Mouse (Mus musculus) large intestine, adult 2 months (tissue): Measurements from ENCODE around the gene Ncaph. TPM values are rescaled to one million over a fixed set of nuclear protein-coding genes. Genes with fewer than 3 reads are reported as not detected.
"Not testable (repeated sequence)": the region's sequence is repeated elsewhere in the genome, so short reads cannot be mapped to it uniquely, and the experiment has no call there.

Experiments
- DNase-seq: peaks from one replicate; pipeline ENCODE4 v3.0.0-alpha.2; 2012; ENCODE audit warnings: low read depth, low spot score
- WGBS: fragments of 180-500 bp; shearing (Covaris S2); methylation state at CpG from one replicate; pipeline ENCODE4 v1.1.7; 2018; 5-methylcytosine and 5-hydroxymethylcytosine counted together
- polyA plus RNA-seq: library from polyadenylated mRNA; depleted of rRNA; stranded (reverse); fragments of >200 nt; gene quantifications from 2 replicates; pipeline ENCODE4 v1.2.3, GENCODE M21; 2012; rRNA removed

Gene Ncaph
- polyA plus RNA-seq, 1 experiment = 6.9 TPM

GRCm38 (mm10) chr2:127108986-127109385, 24.8 kb downstream of the Ncaph start:
- 82% methylated on average over 4 of the region's 4 CpGs for WGBS
- no peak for DNase-seq

DNA sequence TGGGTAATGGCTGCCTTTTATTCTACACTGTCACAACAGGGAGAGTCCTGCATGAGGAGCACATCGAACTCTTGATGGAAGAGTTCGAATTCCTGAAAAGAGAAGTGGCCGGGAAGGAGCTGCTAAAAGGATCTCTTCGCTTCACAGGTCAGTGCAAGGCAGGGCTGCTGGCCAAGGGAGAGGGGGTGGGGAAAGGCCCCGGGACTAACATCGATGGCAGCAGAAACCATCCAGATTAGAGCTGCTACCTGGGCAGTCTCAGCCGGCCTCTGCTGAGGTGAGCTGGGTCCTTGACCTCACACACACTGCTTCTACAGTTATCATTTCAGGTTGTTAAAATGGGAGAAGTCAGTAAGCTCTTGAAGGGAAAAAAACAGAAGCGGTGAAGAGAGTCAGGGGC, 41.8 kb downstream of the Ncaph start:
- WGBS = 77% methylated on average over 8 of the region's 8 CpGs
- no peak for DNase-seq

DNA sequence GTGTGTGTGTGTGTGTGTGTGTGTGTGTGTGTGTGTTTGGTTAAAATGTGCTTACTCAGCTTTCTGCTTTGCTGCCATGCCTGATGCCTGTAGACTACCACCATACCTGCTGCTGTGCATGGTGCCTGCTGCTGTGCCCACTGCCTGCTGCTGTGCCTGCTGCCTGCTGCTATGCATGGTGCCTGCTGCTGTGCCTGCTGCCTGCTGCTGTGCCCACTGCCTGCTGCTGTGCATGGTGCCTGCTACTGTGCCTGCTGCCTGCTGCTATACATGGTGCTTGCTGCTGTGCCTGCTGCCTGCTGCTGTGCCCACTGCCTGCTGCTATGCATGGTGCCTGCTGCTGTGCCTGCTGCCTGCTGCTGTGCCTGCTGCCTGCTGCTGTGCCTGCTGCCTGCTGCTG, 43.6 kb downstream of the Ncaph start:
- not testable (repeated sequence) for DNase-seq

DNA sequence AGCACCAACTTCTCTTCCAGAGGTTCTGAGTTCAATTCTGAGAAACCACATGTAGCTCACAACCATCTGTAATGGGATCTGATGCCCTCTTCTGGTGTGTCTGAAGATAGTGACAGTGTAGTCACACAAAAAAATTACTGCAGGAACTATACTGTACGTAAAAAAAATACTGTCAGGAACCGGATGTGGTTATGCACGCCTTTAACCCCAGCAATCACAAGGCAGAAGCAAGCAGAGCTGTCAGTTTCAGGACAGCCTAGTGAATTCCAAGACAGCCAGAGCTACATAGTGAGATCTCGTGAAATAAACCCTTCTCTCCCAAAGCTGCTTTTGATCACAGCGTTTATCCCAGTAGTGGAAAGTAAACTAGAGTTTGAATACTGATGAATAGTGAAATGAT, 47.5 kb downstream of the Ncaph start:
- WGBS = 83% methylated on average over 5 of the region's 5 CpGs
- no peak for DNase-seq

GRCm38 (mm10) chr2:127080591-127081218, 53.0 kb downstream of the Ncaph start:
- 93% methylated on average over 11 of the region's 11 CpGs for WGBS

DNA sequence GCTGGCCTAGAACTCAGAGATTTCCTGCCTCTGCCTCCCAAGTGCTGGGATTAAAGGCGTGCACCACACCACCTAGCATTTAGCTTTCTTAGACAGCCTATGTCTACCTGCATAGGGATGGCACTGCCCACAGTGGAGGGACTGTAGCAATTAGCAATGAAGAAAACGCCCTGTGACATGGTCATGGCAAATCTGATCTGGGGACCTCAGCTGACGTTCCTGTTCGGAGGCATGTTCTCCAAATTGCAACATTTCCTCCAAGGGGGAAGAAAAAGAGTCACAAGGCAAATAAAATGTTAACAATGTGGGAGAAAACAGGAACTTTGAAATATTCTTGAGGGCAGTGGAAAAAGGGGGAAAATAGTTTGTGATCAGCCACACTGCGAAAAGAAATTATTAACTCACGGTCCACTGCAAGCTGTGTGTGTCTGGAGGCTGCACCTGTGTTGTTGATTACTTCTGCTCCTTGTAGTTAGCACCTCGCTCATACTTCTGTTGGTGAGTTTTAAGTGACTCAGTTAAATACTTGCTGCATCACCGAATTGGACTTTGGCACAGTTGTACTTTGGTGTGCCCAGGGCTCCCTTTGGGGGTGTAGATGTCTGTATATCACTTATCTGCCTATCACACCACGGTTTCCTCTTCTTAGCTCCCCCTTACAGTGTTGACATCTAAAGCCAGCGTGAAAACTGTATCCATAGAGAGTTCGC, 53.7 kb downstream of the Ncaph start:
- DNase-seq = no peak
- 86% methylated on average over 11 of the region's 11 CpGs for WGBS

More at GRCm38 (mm10) chr2:127080591-127081218, 53.0 kb downstream of the Ncaph start:
- no peak for DNase-seq

DNA sequence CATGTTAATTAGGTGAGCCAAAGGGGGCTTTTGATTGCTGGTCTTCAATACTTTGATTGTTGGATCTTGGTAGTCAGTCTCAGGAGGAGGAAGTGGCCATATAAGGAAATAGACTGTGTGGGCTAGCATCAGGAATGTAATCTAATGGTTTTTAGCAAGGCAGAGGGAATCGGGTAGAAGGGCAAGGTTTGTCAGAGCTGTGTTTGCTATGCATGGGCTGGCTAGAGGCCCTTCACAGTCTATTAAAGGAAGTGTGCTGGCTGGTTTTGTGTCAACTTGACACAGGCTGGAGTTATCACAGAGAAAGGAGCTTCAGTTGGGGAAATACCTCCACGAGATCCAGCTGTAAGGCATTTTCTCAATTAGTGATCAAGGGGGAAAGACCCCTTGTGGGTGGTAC, 54.7 kb downstream of the Ncaph start:
- not testable (repeated sequence) for DNase-seq
- 34% methylated on average over 2 of the region's 2 CpGs for WGBS

GRCm38 (mm10) chr2:127077611-127078010, 56.1 kb downstream of the Ncaph start:
- no peak for DNase-seq
- WGBS = 82% methylated on average over 9 of the region's 9 CpGs

GRCm38 (mm10) chr2:127074116-127074515, 59.6 kb downstream of the Ncaph start:
- WGBS = 94% methylated on average over 2 of the region's 2 CpGs
- DNase-seq = no peak

- 5% methylated on average over 9 of the region's 9 CpGs for WGBS
- no peak for DNase-seq
These were observed 62.9 kb downstream of the Ncaph start for GRCm38 (mm10) chr2:127070879-127071278.

GRCm38 (mm10) chr2:127070435-127070841, 63.3 kb downstream of the Ncaph start, which contains the start of gene Blvra:
Gene Blvra (plus strand): TSS chr2:127070665.
- WGBS = under 1% methylated on average over 32 of the region's 32 CpGs
- peak; percentile 81 for DNase-seq

DNA sequence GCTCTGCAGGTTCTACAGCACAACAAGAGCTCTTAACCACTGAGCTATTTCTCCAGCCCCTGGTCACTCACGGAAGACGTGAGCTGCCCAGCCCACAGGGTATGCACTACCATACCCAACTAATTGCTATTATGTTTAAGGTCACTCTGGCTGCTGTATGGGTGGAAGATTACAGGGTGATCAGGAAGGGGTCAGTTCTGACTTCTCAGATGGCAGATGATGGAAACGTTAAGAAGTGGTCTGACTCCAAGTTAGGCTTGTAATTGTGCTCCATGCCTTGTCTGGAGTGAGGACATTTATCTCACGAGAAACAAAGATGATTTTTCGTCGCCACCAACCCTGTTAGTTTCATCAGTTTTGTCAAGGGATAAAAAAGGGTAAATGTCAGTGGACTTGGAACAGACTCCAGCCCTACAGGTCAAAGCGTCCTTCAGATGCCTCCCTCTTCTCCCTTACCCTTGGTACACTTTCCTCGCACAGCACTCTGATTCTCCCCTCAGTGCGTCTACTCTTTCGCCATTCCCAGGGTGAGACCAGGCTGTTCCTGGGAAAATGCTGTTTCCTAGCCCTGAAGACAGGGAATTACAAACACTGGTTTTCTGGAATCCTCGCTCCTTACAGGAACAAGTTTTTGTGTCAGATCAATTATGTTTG, 63.8 kb downstream of the Ncaph start:
- DNase-seq = no peak

DNA sequence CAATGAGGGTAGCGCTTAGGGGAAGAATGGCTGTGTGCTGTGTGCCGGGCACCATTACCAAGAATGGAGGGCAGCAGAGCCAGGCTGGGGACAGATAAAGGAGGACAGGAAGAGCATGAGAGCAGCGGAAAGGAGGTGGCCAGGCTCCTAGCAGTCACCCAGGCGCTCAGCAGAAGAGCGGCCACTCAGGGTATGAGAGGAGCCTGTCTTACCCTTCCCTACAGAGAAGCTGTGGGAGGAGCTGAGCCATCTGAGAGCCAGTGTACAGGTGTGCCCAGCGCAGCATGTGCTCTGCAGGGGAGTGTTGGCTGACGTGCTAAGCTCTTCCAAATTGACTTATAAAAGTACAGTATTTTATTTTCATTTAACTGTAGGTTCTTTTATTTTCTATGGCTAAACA, 64.9 kb downstream of the Ncaph start:
- no peak for DNase-seq
- 92% methylated on average over 7 of the region's 7 CpGs for WGBS

More for the DNA sequence above, 63.8 kb downstream of the Ncaph start:
- 12% methylated on average over 11 of the region's 11 CpGs for WGBS

GRCm38 (mm10) chr2:127061471-127061870, 72.3 kb downstream of the Ncaph start:
- 93% methylated on average over 9 of the region's 9 CpGs for WGBS
- no peak for DNase-seq

Other genes starting within 250 kb of the Ncaph start
- 22.5 and 26.6 TPM in 2 replicates for gene Sppl2a, start 200.7 kb downstream of the Ncaph start, polyA plus RNA-seq
- 1.3 and 2.3 TPM in 2 replicates for gene Ap4e1, start 125.2 kb downstream of the Ncaph start, polyA plus RNA-seq
- 13.2 and 14.3 TPM in 2 replicates for gene Blvra, start 63.3 kb downstream of the Ncaph start, polyA plus RNA-seq
- gene Itpripl1, start 9.5 kb upstream of the Ncaph start, polyA plus RNA-seq = 5.0 and 7.9 TPM in 2 replicates
- 1.2 TPM in 2 replicates for gene 1810024B03Rik, start 74.3 kb upstream of the Ncaph start, polyA plus RNA-seq
- gene Snrnp200, start 74.4 kb upstream of the Ncaph start, polyA plus RNA-seq = 25.9 and 41.1 TPM in 2 replicates
- gene Ciao1, start 113.9 kb upstream of the Ncaph start, polyA plus RNA-seq = 57.6 and 58.5 TPM in 2 replicates
- gene Tmem127, start 114.0 kb upstream of the Ncaph start, polyA plus RNA-seq = 67.4 and 99.6 TPM in 2 replicates
- gene Stard7, start 136.3 kb upstream of the Ncaph start, polyA plus RNA-seq = 35.8 and 43.0 TPM in 2 replicates
- 8.4 and 8.7 TPM in 2 replicates for gene Dusp2, start 202.2 kb upstream of the Ncaph start, polyA plus RNA-seq
- not detected in 2 replicates for gene Astl, start 204.7 kb upstream of the Ncaph start, polyA plus RNA-seq
- 0.71 and 0.91 TPM in 2 replicates for gene Adra2b, start 229.3 kb upstream of the Ncaph start, polyA plus RNA-seq